Mouse (Mus musculus): Measurements from ENCODE around the gene Sdc4. TPM values are rescaled to one million over a fixed set of nuclear protein-coding genes. Genes with fewer than 3 reads are reported as not detected.

Gene Sdc4
- polyA plus RNA-seq, 1 experiment from 2014 or later, result 101 TPM

GRCm38 (mm10) chr2:164456413-164456812 is 12.7 kb upstream of the Sdc4 start:
- no peak for DNase-seq
- H3K27ac ChIP-seq (ENCODE audit: low read depth), result peak overlapping the region; percentile 87
- H3K27me3 ChIP-seq (ENCODE audit: insufficient read depth, low read length), result no peaks in the 10 kb centered on the region
- no peaks in the 10 kb centered on the region for H3K9me3 ChIP-seq (ENCODE audit: low read depth, low read length)
- no peak overlapping the region for H3K4me3 ChIP-seq (ENCODE audit: low read depth, low read length)
- peaks cover 29% of the 10 kb centered on the region for H3K4me1 ChIP-seq (ENCODE audit: insufficient read depth)
- no peaks in the 10 kb centered on the region for H3K36me3 ChIP-seq (ENCODE audit: insufficient read depth)
- no peak for TF ChIP-seq CTCF (IDR thresholded peaks at IDR 0.05; ENCODE audit: low read depth)
- 57% methylated on average over 1 of the region's 1 CpGs for WGBS
- H3K9ac ChIP-seq, result no peak overlapping the region
- peak overlapping the region; percentile 38; the same call in 1 of the 2 replicates for H3K4me2 ChIP-seq
- ATAC-seq (ENCODE audit: insufficient read depth), result no peak

GRCm38 (mm10) chr2:164455421-164456190 is 11.9 kb upstream of the Sdc4 start:
- H3K9me3 ChIP-seq (ENCODE audit: low read depth, low read length), result no peaks in the 10 kb centered on the region
- no peak for TF ChIP-seq CTCF (IDR thresholded peaks at IDR 0.05; ENCODE audit: low read depth)
- peaks cover 29% of the 10 kb centered on the region for H3K4me1 ChIP-seq (ENCODE audit: insufficient read depth)
- H3K9ac ChIP-seq, result no peak overlapping the region
- H3K4me2 ChIP-seq, result no peak overlapping the region
- no peak for ATAC-seq (ENCODE audit: insufficient read depth)
- no peak for DNase-seq
- H3K27me3 ChIP-seq (ENCODE audit: insufficient read depth, low read length), result no peaks in the 10 kb centered on the region
- H3K4me3 ChIP-seq (ENCODE audit: low read depth, low read length), result no peak overlapping the region
- WGBS, result 65% methylated on average over 6 of the region's 6 CpGs
- 0 out of 2 replicates have a peak overlapping the region, but pooled peaks have one; percentile 0 for H3K27ac ChIP-seq (ENCODE audit: low read depth)
- no peaks in the 10 kb centered on the region for H3K36me3 ChIP-seq (ENCODE audit: insufficient read depth)

DNA sequence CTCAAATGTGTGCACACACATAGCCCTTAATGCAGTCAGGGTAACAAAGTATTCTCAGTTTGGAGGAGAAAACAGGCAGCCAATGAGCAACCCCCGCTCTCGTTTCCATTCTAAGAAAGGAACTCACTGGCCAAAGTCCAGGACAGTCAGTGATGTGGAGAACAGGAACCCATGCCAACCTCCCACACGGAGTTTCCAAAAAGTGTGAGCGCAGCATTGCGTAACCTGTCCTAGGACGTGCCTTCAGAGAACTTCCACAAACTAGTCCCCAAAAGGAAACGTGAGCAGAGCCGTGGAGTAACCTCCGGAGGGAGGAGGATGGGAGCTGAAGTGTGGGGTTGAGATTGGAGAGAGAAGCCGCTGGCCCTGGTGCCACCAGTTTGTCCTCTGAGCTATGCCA is 11.2 kb upstream of the Sdc4 start:
- H3K36me3 ChIP-seq (ENCODE audit: insufficient read depth), result no peaks in the 10 kb centered on the region
- no peaks in the 10 kb centered on the region for H3K27me3 ChIP-seq (ENCODE audit: insufficient read depth, low read length)
- peak; percentile 83 for DNase-seq
- no peak overlapping the region for H3K9ac ChIP-seq
- no peak overlapping the region for H3K4me3 ChIP-seq (ENCODE audit: low read depth, low read length)
- H3K4me2 ChIP-seq, result no peak overlapping the region
- TF ChIP-seq CTCF (IDR thresholded peaks at IDR 0.05; ENCODE audit: low read depth), result no peak
- no peaks in the 10 kb centered on the region for H3K9me3 ChIP-seq (ENCODE audit: low read depth, low read length)
- peaks cover 29% of the 10 kb centered on the region for H3K4me1 ChIP-seq (ENCODE audit: insufficient read depth)
- 47% methylated on average over 10 of the region's 10 CpGs for WGBS
- peak overlapping the region; percentile 30; the same call in 1 of the 2 replicates for H3K27ac ChIP-seq (ENCODE audit: low read depth)
- ATAC-seq (ENCODE audit: insufficient read depth), result 0 out of 2 replicates have a peak, but pooled peaks have one; percentile 16

DNA sequence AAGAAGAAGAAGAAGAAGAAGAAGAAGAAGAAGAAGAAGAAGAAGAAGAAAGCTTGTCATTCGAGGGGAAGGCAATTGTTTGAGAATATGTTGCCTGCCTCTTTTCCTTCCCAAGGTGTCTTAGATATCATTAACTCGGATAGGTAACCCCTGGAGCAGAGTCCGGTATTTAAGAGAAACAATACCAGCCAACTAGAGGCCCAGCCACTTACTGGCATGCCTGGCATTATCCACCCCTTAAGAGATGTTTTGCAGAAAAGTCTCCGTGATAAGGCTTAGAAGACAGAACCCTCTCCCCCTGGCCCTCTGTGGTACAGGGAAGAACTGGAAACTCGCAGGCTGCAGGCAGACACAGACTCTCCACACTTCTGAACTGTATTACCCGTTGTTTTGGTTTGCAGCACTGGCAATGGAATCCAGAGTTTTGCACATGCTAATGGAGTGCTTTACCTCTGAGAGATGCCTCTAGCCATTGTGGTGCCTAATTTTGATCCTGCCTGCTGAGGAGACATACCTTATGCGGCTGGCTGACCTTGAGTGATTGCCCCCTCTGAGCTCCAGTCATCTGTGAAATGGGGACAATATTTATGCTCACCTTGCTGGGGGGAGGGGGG is 10.3 kb upstream of the Sdc4 start:
- Histone ChIP-seq H3K27ac (ENCODE audit: low read depth) (no peak overlapping the region), H3K4me3 (ENCODE audit: low read depth, low read length) (no peak overlapping the region), H3K9ac (no peak overlapping the region), H3K9me3 (ENCODE audit: low read depth, low read length) (no peaks in the 10 kb centered on the region), H3K4me1 (ENCODE audit: insufficient read depth) (peaks cover 32% of the 10 kb centered on the region), H3K4me2 (no peak overlapping the region), H3K27me3 (ENCODE audit: insufficient read depth, low read length) (no peaks in the 10 kb centered on the region), H3K36me3 (ENCODE audit: insufficient read depth) (no peaks in the 10 kb centered on the region)
- DNase-seq, result no peak
- WGBS, result 62% methylated on average over 7 of the region's 7 CpGs
- no peak for TF ChIP-seq CTCF (IDR thresholded peaks at IDR 0.05; ENCODE audit: low read depth)
- ATAC-seq (ENCODE audit: insufficient read depth), result no peak

DNA sequence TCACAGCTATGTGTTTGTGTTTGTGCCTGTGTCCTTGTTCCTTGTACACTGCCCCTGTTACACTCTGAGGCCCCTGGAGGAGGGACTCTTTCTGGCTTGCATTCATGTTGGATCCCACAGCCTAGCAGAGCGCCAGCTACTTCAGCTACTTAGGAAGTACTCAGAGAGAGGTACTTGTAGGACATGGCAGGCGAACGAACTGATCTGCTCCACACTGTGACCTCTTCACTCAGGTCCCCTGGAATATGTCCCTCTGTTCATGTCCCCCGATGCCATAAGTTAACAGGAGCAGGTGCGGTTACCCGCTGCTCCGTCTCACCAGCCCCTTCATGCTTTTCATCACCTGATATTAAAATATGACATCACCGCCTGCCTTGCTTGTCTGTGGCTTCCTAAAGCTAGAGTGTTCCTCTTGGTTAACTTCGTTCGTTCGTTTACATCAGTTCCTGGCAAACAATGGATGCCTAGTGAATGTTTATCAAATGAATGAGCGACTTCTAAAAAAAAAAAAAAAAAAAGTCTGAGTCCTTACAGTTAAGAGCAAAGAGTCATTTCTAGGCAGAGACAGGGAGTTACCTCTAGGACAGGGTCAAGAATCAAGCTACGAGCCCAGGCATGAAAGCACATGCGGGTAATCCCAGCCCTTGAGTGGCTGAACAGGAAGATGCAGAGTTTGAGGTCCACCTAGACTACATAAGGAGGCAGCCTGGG is 9.5 kb upstream of the Sdc4 start:
- peak overlapping the region; percentile 50; the same call in 1 of the 2 replicates for H3K27ac ChIP-seq (ENCODE audit: low read depth)
- no peak for ATAC-seq (ENCODE audit: insufficient read depth)
- TF ChIP-seq CTCF (IDR thresholded peaks at IDR 0.05; ENCODE audit: low read depth), result no peak
- no peak overlapping the region for H3K4me2 ChIP-seq
- peaks cover 34% of the 10 kb centered on the region for H3K4me1 ChIP-seq (ENCODE audit: insufficient read depth)
- no peak for DNase-seq
- no peaks in the 10 kb centered on the region for H3K36me3 ChIP-seq (ENCODE audit: insufficient read depth)
- H3K9ac ChIP-seq, result no peak overlapping the region
- H3K4me3 ChIP-seq (ENCODE audit: low read depth, low read length), result no peak overlapping the region
- H3K9me3 ChIP-seq (ENCODE audit: low read depth, low read length), result no peaks in the 10 kb centered on the region
- H3K27me3 ChIP-seq (ENCODE audit: insufficient read depth, low read length), result no peaks in the 10 kb centered on the region
- WGBS, result 45% methylated on average over 14 of the region's 14 CpGs

- 0 out of 2 replicates have a peak, but pooled peaks have one; percentile 9 for TF ChIP-seq CTCF (IDR thresholded peaks at IDR 0.05; ENCODE audit: low read depth)
- Histone ChIP-seq H3K4me3 (ENCODE audit: low read depth, low read length) (no peak overlapping the region), H3K9me3 (ENCODE audit: low read depth, low read length) (no peaks in the 10 kb centered on the region), H3K4me2 (no peak overlapping the region), H3K36me3 (ENCODE audit: insufficient read depth) (no peaks in the 10 kb centered on the region), H3K9ac (no peak overlapping the region), H3K4me1 (ENCODE audit: insufficient read depth) (peaks cover 34% of the 10 kb centered on the region), H3K27ac (ENCODE audit: low read depth) (no peak overlapping the region), H3K27me3 (ENCODE audit: insufficient read depth, low read length) (no peaks in the 10 kb centered on the region)
- ATAC-seq (ENCODE audit: insufficient read depth) (peak; percentile 55; the same call in 1 of the 2 replicates), DNase-seq (peak; percentile 78)
- 32% methylated on average over 13 of the region's 13 CpGs for WGBS
Measured at GRCm38 (mm10) chr2:164452000-164452676, 8.5 kb upstream of the Sdc4 start.

Data from lung, embryonic 14.5 days (tissue).